Mouse (Mus musculus) hindbrain, embryonic 15.5 days (tissue): ENCODE data around the gene Pde1a. TPM values are rescaled to one million over a fixed set of nuclear protein-coding genes. Genes with fewer than 3 reads are reported as not detected.
A peak's percentile ranks its signal among the peaks of the same experiment; 100 is the strongest.

Experiments
- ATAC-seq: fragments of 200-750 bp; cut with Nextera tagmentation; 2 replicates; pipeline ENCODE4 v1.8.0; 2017; ENCODE audit warnings: low read depth, moderate number of reproducible peaks, moderate TSS enrichment; ENCODE audit not compliant: low FRiP score
- H3K27ac ChIP-seq: fragments of 300-500 bp; sonication (generic); replicated peaks from 2 replicates; pipeline ENCODE4 v1.5.1; 2015; ENCODE audit warnings: mild to moderate bottlenecking, inconsistent platforms
- H3K27me3 ChIP-seq: fragments of 300-500 bp; sonication (generic); 2 replicates; pipeline ENCODE4 v1.6.1; 2015; ENCODE audit warnings: control low read depth, inconsistent platforms
- H3K36me3 ChIP-seq: fragments of 300-500 bp; sonication (generic); 2 replicates; pipeline ENCODE4 v1.6.1; 2015; ENCODE audit warnings: control low read depth, inconsistent platforms
- H3K4me1 ChIP-seq: fragments of 300-500 bp; sonication (generic); replicated peaks from 2 replicates; pipeline ENCODE4 v1.6.1; 2015; ENCODE audit warnings: control low read depth, inconsistent platforms
- H3K4me2 ChIP-seq: fragments of 300-500 bp; sonication (generic); 2 replicates; pipeline ENCODE4 v1.6.1; 2015; ENCODE audit warnings: moderate library complexity, mild to moderate bottlenecking, inconsistent platforms
- H3K4me3 ChIP-seq: fragments of 300-500 bp; sonication (generic); 2 replicates; pipeline ENCODE4 v1.5.1; 2015; ENCODE audit warnings: mild to moderate bottlenecking, inconsistent platforms
- H3K9ac ChIP-seq: fragments of 300-500 bp; sonication (generic); 2 replicates; pipeline ENCODE4 v1.6.1; 2015; ENCODE audit warnings: inconsistent platforms
- H3K9me3 ChIP-seq: fragments of 300-500 bp; sonication (generic); 2 replicates; pipeline ENCODE4 v1.6.1; 2016; ENCODE audit warnings: control low read depth, inconsistent platforms
- WGBS: fragments of 180-500 bp; shearing (Covaris S2); methylation state at CpG from one replicate; pipeline ENCODE4 v1.1.7; 2015; 5-methylcytosine and 5-hydroxymethylcytosine counted together
- polyA plus RNA-seq: library from polyadenylated mRNA; unstranded; fragments of >200 nt; fragmentation: Nextera tagmentation; extraction: Ambion mirVana; gene quantifications from 2 replicates; pipeline ENCODE4 v1.2.1, GENCODE M21; 2015

Gene Pde1a
- polyA plus RNA-seq, 1 experiment from 2014 or later, result 9.0 TPM

DNA sequence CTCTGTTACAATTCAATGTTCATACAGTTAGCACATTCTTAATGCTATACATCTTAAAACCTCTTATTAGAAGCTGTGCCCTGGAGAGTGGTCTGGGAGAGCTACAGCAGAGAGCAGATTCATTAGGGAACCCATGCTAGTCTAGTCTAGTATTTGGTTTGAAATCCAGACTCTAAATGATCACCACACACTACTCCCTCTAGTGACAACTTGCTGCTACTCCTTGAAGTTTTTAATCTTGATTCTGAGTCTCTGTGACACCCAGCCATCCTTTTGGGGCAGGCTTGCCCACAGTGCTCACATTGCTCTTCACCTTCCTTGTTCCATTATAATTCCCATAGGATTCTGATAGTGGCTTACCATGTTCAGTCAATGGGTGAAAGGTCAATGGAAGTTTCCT lies 206.9 kb downstream of the Pde1a start:
- Histone ChIP-seq H3K36me3 (no peaks in the 10 kb centered on the region), H3K4me1 (no peaks in the 10 kb centered on the region), H3K27me3 (no peaks in the 10 kb centered on the region), H3K9ac (no peak overlapping the region), H3K27ac (no peak overlapping the region), H3K4me2 (no peak overlapping the region), H3K4me3 (no peak overlapping the region), H3K9me3 (no peaks in the 10 kb centered on the region)
- no peak for ATAC-seq

DNA sequence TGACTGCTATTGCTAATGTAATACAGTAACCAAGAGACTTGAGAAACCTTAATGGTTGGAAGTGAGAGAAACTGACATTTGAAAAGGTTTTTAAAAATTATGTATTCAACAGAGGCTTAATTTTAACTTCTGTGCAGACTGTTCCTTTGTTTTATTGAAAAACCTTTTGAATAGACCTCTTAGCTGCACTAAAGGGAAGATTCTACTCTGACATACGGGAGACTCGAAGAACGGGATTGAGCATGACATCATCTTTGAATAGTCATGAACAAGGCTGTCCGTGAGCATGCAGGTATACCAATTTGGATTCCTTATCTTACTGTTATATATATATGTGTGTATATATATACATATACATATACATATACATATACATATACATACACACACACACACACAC lies 207.9 kb downstream of the Pde1a start:
- Histone ChIP-seq H3K36me3 (no peaks in the 10 kb centered on the region), H3K27ac (no peak overlapping the region), H3K4me3 (no peak overlapping the region), H3K9ac (no peak overlapping the region), H3K4me1 (no peaks in the 10 kb centered on the region), H3K27me3 (no peaks in the 10 kb centered on the region), H3K9me3 (no peaks in the 10 kb centered on the region), H3K4me2 (no peak overlapping the region)
- WGBS, result 96% methylated on average over 4 of the region's 4 CpGs
- no peak for ATAC-seq

DNA sequence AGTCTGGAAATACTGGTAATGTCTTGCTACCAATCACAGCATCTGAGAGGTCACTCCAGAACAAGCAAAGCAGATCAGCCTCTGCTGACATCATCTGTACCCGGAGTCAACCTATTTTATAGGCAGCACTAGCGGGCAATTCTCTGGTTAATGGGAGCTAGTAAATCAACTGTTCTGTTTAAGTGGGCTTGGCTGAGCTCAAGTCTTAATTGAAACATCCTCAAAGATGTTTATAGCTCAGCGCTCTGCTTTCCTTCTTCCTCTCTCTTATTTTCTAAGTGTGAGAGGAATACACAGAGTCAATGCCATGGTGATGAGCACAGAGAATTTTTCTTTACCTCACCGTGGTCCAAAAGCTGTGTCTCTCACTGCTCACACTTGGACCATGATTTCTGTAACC lies 208.8 kb downstream of the Pde1a start:
- no peak overlapping the region for H3K4me3 ChIP-seq
- H3K4me1 ChIP-seq, result no peaks in the 10 kb centered on the region
- ATAC-seq, result no peak
- no peaks in the 10 kb centered on the region for H3K36me3 ChIP-seq
- WGBS, result 89% methylated on average over 4 of the region's 4 CpGs
- H3K9ac ChIP-seq, result no peak overlapping the region
- no peaks in the 10 kb centered on the region for H3K9me3 ChIP-seq
- H3K4me2 ChIP-seq, result no peak overlapping the region
- no peaks in the 10 kb centered on the region for H3K27me3 ChIP-seq
- no peak overlapping the region for H3K27ac ChIP-seq

DNA sequence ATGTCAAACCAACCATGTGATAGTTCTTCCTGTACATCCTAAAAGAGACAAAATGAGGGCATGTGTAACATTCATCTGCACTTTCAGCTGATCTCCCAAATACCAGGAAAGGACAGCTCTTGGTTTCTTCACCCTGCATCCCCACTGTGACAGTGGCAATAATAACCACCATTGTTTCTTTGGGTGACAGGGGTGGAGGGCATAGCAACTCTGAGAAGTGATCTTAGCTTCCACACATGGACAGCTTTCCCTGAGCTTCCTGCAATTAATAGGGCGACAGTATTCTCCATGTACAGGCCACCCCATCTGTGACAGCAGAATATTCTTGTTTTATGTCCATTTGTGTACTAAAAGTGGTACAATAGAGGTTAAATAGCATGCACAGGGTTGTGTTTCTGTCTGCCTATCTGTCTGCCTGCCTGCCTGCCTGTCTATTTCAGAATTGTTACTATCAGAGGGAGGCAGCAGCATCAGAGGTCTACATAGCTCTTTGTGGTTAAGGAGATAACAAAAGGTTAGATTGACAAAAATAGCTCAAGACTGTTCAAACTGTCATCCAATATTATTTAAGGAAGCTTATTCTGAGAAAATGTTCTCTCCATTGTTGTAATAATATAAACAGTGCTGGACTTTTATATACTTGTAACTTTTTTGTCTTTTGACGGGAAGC lies 227.3 kb downstream of the Pde1a start:
- Histone ChIP-seq H3K4me1 (no peaks in the 10 kb centered on the region), H3K9ac (no peak overlapping the region), H3K4me3 (no peak overlapping the region), H3K27ac (no peak overlapping the region), H3K27me3 (no peaks in the 10 kb centered on the region), H3K4me2 (no peak overlapping the region), H3K9me3 (no peaks in the 10 kb centered on the region), H3K36me3 (no peaks in the 10 kb centered on the region)
- ATAC-seq, result no peak
- 84% methylated on average over 2 of the region's 2 CpGs for WGBS

DNA sequence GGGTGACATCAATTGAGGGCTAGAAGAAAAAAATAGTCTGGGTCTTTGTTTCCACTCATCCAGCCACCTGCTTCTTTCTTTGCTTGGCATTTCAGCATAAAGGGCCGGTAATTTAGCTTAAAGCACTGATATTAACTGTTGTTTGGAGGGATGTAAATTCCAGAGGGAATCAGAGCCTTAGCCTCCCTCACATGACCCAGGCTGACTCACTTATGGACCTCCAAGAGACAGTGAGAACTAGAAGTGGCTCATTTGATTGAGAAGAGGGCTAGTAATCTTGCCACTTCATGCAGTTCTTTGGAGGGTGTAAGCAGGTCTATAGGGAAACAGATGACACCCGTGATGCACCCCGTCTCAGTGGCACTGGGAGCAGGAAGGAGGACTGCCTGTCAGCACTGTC lies 230.7 kb downstream of the Pde1a start:
- H3K27me3 ChIP-seq, result no peaks in the 10 kb centered on the region
- 74% methylated on average over 3 of the region's 3 CpGs for WGBS

DNA sequence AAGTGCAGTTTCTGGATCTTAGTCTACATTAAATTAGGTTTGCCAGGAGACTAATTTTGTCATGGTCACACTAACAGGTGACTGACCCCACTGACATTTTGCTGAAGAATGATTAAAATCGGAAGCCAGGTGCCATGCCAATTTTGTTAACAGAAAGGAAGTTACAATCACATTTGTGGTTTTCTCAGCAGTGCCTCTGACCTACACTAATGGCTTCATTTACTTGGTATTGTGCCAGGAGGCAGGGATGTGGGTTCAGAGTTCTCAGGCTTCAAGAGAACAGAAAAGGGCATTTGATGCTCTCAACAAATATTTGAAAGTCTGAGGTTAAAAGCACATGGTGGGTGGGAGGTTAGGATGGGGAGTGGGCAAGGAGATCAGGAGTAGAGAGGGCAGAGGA lies 236.4 kb downstream of the Pde1a start:
- no peak overlapping the region for H3K27ac ChIP-seq
- no peaks in the 10 kb centered on the region for H3K27me3 ChIP-seq
- ATAC-seq, result no peak
- no peaks in the 10 kb centered on the region for H3K36me3 ChIP-seq
- H3K4me3 ChIP-seq, result no peak overlapping the region
- 0 out of 2 replicates have a peak, but pooled peaks cover 5% of the 10 kb centered on the region for H3K4me1 ChIP-seq
- H3K9ac ChIP-seq, result no peak overlapping the region
- H3K9me3 ChIP-seq, result no peaks in the 10 kb centered on the region
- WGBS, result 85% methylated on average over 1 of the region's 1 CpGs
- no peak overlapping the region for H3K4me2 ChIP-seq

More for the DNA sequence above, 230.7 kb downstream of the Pde1a start:
- Histone ChIP-seq H3K4me1 (no peaks in the 10 kb centered on the region), H3K9me3 (no peaks in the 10 kb centered on the region), H3K4me2 (no peak overlapping the region), H3K9ac (no peak overlapping the region), H3K27ac (no peak overlapping the region), H3K36me3 (no peaks in the 10 kb centered on the region), H3K4me3 (no peak overlapping the region)
- ATAC-seq, result no peak

DNA sequence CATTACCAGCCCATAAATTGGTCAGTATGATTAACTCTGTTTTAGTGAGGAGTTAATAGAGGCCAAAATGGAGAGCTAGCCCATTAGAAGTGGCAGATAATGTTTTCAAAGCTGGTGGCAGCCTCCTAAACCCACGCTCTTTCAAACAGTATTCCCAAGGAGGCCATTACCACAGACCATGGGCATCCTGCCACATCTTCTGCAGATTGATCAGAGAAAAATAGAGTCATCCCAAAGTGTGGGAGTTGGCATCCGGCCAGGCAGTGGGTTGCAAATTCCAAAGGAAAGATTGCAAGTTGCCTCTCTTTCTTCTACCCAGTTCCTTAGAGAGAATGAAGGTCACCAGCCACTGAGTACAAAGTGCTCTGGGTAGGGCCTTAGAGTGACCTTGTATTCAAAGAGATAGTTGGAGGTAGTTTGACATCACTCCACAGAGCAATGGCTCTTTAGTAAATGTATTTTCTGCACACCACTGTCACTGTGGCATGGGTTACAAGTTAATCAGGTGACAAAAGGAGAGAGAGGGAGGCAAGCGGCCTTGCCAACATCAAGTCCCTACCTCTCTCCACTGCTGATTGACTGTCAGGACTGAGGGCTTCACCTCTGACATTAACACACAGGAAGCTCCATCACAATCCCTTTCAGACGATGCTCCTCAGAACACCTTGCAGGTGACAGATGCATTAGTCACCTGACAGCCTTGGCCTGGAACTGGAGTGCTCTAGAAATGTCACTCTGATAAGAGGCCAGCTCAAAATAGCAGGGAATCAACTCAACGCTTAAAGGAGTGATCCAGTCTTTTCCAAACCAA lies 237.3 kb downstream of the Pde1a start:
- Histone ChIP-seq H3K4me2 (no peak overlapping the region), H3K9me3 (no peaks in the 10 kb centered on the region), H3K36me3 (no peaks in the 10 kb centered on the region), H3K27ac (no peak overlapping the region), H3K4me3 (no peak overlapping the region), H3K4me1 (0 out of 2 replicates have a peak, but pooled peaks cover 5% of the 10 kb centered on the region), H3K27me3 (no peaks in the 10 kb centered on the region), H3K9ac (no peak overlapping the region)
- WGBS, result 73% methylated on average over 5 of the region's 5 CpGs
- ATAC-seq, result peak; percentile 48; the same call in 1 of the 2 replicates

DNA sequence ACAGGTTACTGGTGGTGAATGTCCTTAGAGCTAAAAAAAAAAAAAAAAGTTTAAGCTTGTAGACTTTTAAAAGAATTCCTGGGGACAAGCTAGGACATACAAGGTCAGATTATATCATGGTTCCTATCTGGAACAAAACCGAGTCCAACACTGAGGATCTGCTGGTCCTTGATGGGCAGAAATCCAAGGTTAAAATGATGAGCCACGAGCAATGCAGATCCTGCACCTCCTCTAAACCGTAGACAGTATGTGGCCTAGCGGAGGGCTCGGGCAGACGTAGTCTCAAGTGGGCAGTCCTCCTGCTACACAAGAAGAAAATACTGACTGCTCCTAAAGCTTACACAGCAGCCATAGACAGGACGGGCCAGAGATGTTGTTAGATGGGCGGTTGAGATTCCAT lies 238.5 kb downstream of the Pde1a start:
- H3K4me1 ChIP-seq, result 0 out of 2 replicates have a peak, but pooled peaks cover 5% of the 10 kb centered on the region
- H3K36me3 ChIP-seq, result no peaks in the 10 kb centered on the region
- H3K4me2 ChIP-seq, result no peak overlapping the region
- H3K9me3 ChIP-seq, result no peaks in the 10 kb centered on the region
- H3K9ac ChIP-seq, result no peak overlapping the region
- no peaks in the 10 kb centered on the region for H3K27me3 ChIP-seq
- no peak for ATAC-seq
- no peak overlapping the region for H3K4me3 ChIP-seq
- WGBS, result 87% methylated on average over 8 of the region's 8 CpGs
- no peak overlapping the region for H3K27ac ChIP-seq

DNA sequence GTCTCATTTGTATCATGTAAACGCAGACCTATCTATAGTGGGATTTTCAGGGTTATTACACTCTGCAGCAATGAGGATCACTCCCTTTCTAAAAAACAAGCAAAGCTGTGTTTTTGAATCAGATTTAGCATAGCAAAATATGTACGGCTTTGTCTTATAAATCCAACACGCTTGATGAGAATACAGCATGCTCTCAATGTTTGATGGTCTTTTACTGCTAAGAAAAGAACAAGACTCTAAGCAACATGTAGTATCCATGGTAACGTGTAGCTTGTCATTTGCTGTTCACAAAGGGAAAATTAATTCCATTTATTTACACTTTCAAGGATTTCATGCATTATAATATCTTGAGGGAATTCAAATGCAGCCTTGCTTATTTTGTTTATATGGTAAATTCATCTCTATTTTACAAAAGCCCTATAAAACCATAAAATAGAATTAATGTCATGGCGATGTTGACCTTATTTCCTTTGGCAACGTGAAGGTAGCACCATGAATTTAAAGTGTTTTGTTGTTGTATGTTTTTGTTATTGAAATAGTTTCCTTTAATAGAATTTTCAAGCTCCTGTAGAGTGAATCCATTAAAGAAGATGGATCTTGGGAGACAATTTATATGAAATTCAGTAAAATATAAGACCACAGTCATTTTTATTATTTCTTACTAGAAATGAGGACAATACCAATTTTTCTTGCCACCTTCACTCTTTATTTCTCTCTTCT lies 245.5 kb downstream of the Pde1a start:
- Histone ChIP-seq H3K36me3 (no peaks in the 10 kb centered on the region), H3K4me2 (no peak overlapping the region), H3K4me1 (no peaks in the 10 kb centered on the region; the same call in 1 of the 2 replicates), H3K9me3 (no peaks in the 10 kb centered on the region), H3K9ac (no peak overlapping the region), H3K4me3 (no peak overlapping the region), H3K27ac (peak overlapping the region; percentile 51; the same call in 1 of the 2 replicates), H3K27me3 (no peaks in the 10 kb centered on the region)
- ATAC-seq, result no peak
- 58% methylated on average over 6 of the region's 6 CpGs for WGBS

DNA sequence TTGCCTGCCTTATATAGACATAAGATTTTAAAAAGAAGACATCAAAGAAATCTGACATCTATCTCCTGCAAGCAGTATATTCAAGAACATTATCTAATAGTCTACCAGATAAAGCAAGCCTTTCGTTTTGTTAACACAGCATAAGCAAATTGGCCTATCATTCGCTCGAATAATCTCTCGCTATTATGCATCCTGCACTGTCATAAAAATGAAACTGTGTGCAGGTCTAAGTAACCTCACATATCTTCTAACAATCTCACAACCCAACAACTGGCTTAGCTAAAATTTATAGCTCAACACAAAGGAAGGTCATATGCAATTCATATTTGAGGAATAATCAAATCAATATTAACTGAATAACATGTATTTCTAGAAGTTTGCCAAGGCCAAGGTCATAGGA lies 246.0 kb downstream of the Pde1a start:
- no peak overlapping the region for H3K4me2 ChIP-seq
- 80% methylated on average over 4 of the region's 4 CpGs for WGBS
- no peak overlapping the region for H3K9ac ChIP-seq
- no peaks in the 10 kb centered on the region for H3K9me3 ChIP-seq
- no peaks in the 10 kb centered on the region for H3K27me3 ChIP-seq
- no peak overlapping the region for H3K4me3 ChIP-seq
- ATAC-seq, result no peak
- no peaks in the 10 kb centered on the region; the same call in 1 of the 2 replicates for H3K4me1 ChIP-seq
- H3K27ac ChIP-seq, result peak overlapping the region; percentile 51; the same call in 1 of the 2 replicates
- H3K36me3 ChIP-seq, result no peaks in the 10 kb centered on the region

DNA sequence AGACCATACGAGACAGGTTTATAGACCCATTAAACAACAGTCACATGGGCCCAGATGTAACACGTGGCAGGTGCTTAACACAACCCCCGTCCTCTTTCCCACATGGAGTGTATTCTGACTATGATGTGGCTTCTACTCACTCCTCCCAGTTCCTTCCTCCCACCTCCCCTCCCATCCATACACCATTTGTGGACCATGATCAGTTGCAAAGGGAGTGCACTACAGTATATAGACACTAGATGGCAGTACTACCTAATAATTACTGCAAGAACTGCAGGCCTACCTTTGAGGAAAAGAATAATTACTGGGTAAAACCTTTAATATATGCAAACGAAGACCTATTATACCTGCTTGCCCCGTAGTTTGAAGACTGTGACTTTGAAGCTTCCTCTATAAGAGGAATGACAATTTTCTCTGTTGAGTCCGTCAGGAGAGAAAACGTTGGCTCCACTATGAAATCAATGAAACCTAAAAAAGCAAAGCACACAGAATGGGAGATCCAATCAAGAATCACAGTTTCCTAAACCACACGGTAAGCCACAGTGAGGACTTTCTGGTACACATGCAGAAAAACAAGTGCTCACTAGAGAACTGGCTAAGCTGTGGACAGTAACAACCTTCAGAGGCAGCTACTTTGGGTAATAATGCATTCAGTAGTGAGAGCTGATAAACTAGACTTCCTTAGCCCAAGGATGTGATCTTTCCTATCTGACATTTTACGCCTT lies 263.8 kb downstream of the Pde1a start:
- no peaks in the 10 kb centered on the region for H3K9me3 ChIP-seq
- H3K4me3 ChIP-seq, result no peak overlapping the region
- 42% methylated on average over 9 of the region's 9 CpGs for WGBS
- 0 out of 2 replicates have a peak, but pooled peaks cover 4% of the 10 kb centered on the region for H3K4me1 ChIP-seq
- H3K36me3 ChIP-seq, result no peaks in the 10 kb centered on the region
- no peak overlapping the region for H3K9ac ChIP-seq
- no peaks in the 10 kb centered on the region for H3K27me3 ChIP-seq
- H3K4me2 ChIP-seq, result no peak overlapping the region
- no peak overlapping the region for H3K27ac ChIP-seq
- peak; percentile 89 for ATAC-seq
